Comparison of ENCODE assay signal across 8 mouse cellular contexts in the genomic region with DNA sequence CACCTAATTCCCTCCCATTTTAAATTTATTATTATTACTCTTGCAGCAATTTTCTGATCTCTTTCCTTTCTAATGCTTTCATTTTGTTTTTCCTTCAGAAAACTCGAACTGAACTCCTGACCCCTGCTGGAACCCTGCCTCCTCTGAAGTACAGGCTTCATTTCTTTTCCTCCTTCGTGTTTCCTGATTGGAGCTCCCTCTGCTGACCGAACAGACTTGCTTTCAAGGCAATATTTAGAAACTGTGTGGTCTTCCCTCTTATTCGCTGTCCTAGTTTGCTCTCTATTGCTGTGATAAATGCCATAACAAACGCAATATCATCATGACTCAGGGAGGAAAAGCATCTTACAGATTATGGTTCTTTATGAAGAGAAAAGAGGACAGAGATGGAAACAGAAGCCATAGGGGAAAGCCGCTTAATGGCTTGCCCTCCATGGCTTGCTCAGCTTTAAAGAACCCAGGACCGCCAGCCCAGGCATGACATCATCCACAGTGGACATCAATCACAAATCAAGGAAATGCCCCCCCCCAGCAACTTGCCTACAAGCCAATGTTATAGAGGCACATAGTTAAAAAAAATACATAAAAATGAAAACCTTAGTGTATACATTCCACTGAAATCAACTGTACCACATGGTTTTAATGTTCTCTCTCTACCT.
DNase-seq lines count a peak whose midpoint lies in the region; ATAC-seq lines count a peak whose summit lies in the region.

No protein-coding gene starts in this region.

- no peak for ATAC-seq in neural tube, embryonic 15.5 days (ENCODE audit: low FRiP score)
- peak; percentile 71 for ATAC-seq in intestine, embryonic 15.5 days
- ATAC-seq in midbrain, embryonic 16.5 days = peak; percentile 60; the same call in 1 of the 2 replicates

- no peak overlapping the region for H3K9ac ChIP-seq in neural tube, embryonic 15.5 days (replicated peaks)
- no peak overlapping the region for H3K9ac ChIP-seq in intestine, embryonic 15.5 days
- no peak overlapping the region for H3K9ac ChIP-seq in midbrain, embryonic 16.5 days (ENCODE audit: low read depth, low read length)

- no peak overlapping the region for H3K4me3 ChIP-seq in neural tube, embryonic 15.5 days (replicated peaks)
- no peak overlapping the region for H3K4me3 ChIP-seq in intestine, embryonic 15.5 days (replicated peaks)
- no peak overlapping the region for H3K4me3 ChIP-seq in midbrain, embryonic 16.5 days (ENCODE audit: low read depth, low read length)

- no peaks in the 10 kb centered on the region for H3K36me3 ChIP-seq in neural tube, embryonic 15.5 days
- H3K36me3 ChIP-seq in intestine, embryonic 15.5 days = no peaks in the 10 kb centered on the region
- H3K36me3 ChIP-seq in midbrain, embryonic 16.5 days (ENCODE audit: control insufficient read depth, insufficient read depth, low read length) = no peaks in the 10 kb centered on the region

- H3K27me3 ChIP-seq in neural tube, embryonic 15.5 days (replicated peaks) = no peaks in the 10 kb centered on the region
- H3K27me3 ChIP-seq in intestine, embryonic 15.5 days (replicated peaks) = no peaks in the 10 kb centered on the region
- H3K27me3 ChIP-seq in midbrain, embryonic 16.5 days (ENCODE audit: control insufficient read depth, insufficient read depth, low read depth, low read length) = no peaks in the 10 kb centered on the region

- H3K9me3 ChIP-seq in neural tube, embryonic 15.5 days (replicated peaks) = no peaks in the 10 kb centered on the region
- H3K9me3 ChIP-seq in intestine, embryonic 15.5 days = no peaks in the 10 kb centered on the region
- no peaks in the 10 kb centered on the region for H3K9me3 ChIP-seq in midbrain, embryonic 16.5 days (replicated peaks; ENCODE audit: control insufficient read depth, low read length, poor library complexity, severe bottlenecking)

- DNase-seq in neural tube, embryonic 10.5 days (ENCODE audit: extremely low spot score, low spot score) = peak; percentile 26
- DNase-seq in brain, embryonic 18.5 days (ENCODE audit: low read depth, low spot score) = peak; percentile 60
- DNase-seq in forelimb bud, embryonic 11.5 days (ENCODE audit: low read depth, low spot score) = peak; percentile 67
- DNase-seq in left cerebral cortex, postnatal 4 days = peak; percentile 77
- DNase-seq in thymus, postnatal 25 days = peak; percentile 20

- H3K4me2 ChIP-seq in neural tube, embryonic 15.5 days = no peak overlapping the region
- no peak overlapping the region for H3K4me2 ChIP-seq in intestine, embryonic 15.5 days (replicated peaks)
- H3K4me2 ChIP-seq in midbrain, embryonic 16.5 days (ENCODE audit: low read length) = no peak overlapping the region

- H3K27ac ChIP-seq in neural tube, embryonic 15.5 days (replicated peaks) = no peak overlapping the region
- H3K27ac ChIP-seq in intestine, embryonic 15.5 days = no peak overlapping the region
- peak overlapping the region; percentile 39 for H3K27ac ChIP-seq in midbrain, embryonic 16.5 days (ENCODE audit: low read length)

- peaks cover 5% of the 10 kb centered on the region; the same call in 1 of the 2 replicates for H3K4me1 ChIP-seq in neural tube, embryonic 15.5 days
- no peaks in the 10 kb centered on the region for H3K4me1 ChIP-seq in intestine, embryonic 15.5 days (replicated peaks)
- H3K4me1 ChIP-seq in midbrain, embryonic 16.5 days (ENCODE audit: control insufficient read depth, insufficient read depth, low read length) = peaks cover 7% of the 10 kb centered on the region

- 36% methylated on average over 7 of the region's 7 CpGs for WGBS in neural tube, embryonic 15.5 days
- WGBS in intestine, embryonic 15.5 days = 32% methylated on average over 7 of the region's 7 CpGs
- WGBS in midbrain, embryonic 16.5 days = 35% methylated on average over 7 of the region's 7 CpGs

- intact Hi-C loops in left cerebral cortex, postnatal 4 days (cut with DNase I) = loop anchor here (5.0 kb wide), 1 partner anchor 683 kb away; a partner anchor contains a TSS

Comparison
In these comparisons a context has a peak if more than half of its experiments do, and no peak if none do; other contexts are left out.
1. DNase-seq: peak in every context shown above with its lines; median percentile 77 in left cerebral cortex, postnatal 4 days; 67 in forelimb bud, embryonic 11.5 days; 60 in brain, embryonic 18.5 days; 26 in neural tube, embryonic 10.5 days; 20 in thymus, postnatal 25 days.